Mouse (Mus musculus) limb, embryonic 12.5 days (tissue): ENCODE measurements around the gene Slc20a1. TPM values are rescaled to one million over a fixed set of nuclear protein-coding genes. Genes with fewer than 3 reads are reported as not detected.
A peak's percentile ranks its signal among the peaks of the same experiment; 100 is the strongest.

ENCODE experiments used
- ATAC-seq: fragments of 200-750 bp; cut with Nextera tagmentation; 2 replicates; pipeline ENCODE4 v1.8.0; 2017; ENCODE audit warnings: low read depth, moderate TSS enrichment; ENCODE audit not compliant: insufficient number of reproducible peaks, insufficient read depth, low FRiP score, low TSS enrichment
- H3K27ac ChIP-seq: fragments of 300-500 bp; sonication (generic); 2 replicates; pipeline ENCODE4 v1.5.1; 2016; ENCODE audit warnings: mild to moderate bottlenecking, moderate library complexity
- H3K27me3 ChIP-seq: fragments of 300-500 bp; sonication (generic); 2 replicates; pipeline ENCODE4 v1.6.1; 2016; ENCODE audit warnings: mild to moderate bottlenecking, moderate library complexity
- H3K36me3 ChIP-seq: fragments of 300-500 bp; sonication (generic); 2 replicates; pipeline ENCODE4 v1.6.1; 2016; ENCODE audit warnings: mild to moderate bottlenecking, moderate library complexity
- H3K4me1 ChIP-seq: fragments of 300-500 bp; sonication (generic); replicated peaks from 2 replicates; pipeline ENCODE4 v1.6.1; 2016
- H3K4me2 ChIP-seq: fragments of 300-500 bp; sonication (generic); 2 replicates; pipeline ENCODE4 v1.6.1; 2016; ENCODE audit warnings: mild to moderate bottlenecking, moderate library complexity
- H3K4me3 ChIP-seq: fragments of 300-500 bp; sonication (generic); replicated peaks from 2 replicates; pipeline ENCODE4 v1.5.1; 2016; ENCODE audit warnings: mild to moderate bottlenecking
- H3K9ac ChIP-seq: fragments of 300-500 bp; sonication (generic); replicated peaks from 2 replicates; pipeline ENCODE4 v1.6.1; 2016; ENCODE audit warnings: mild to moderate bottlenecking, moderate library complexity
- H3K9me3 ChIP-seq: fragments of 300-500 bp; sonication (generic); 2 replicates; pipeline ENCODE4 v1.6.1; 2016; ENCODE audit warnings: mild to moderate bottlenecking, moderate library complexity
- WGBS: fragments of 180-500 bp; shearing (Covaris S2); methylation state at CpG from one replicate; pipeline ENCODE4 v1.1.7; 2016; 5-methylcytosine and 5-hydroxymethylcytosine counted together
- polyA plus RNA-seq: library from polyadenylated mRNA; unstranded; fragments of >200 nt; fragmentation: Nextera tagmentation; extraction: Ambion mirVana; gene quantifications from 2 replicates; pipeline ENCODE4 v1.2.1, GENCODE M21; 2016

Gene Slc20a1
- polyA plus RNA-seq, 1 experiment from 2014 or later: 43.9 TPM

- Histone ChIP-seq H3K4me1 (peaks cover 1% of the 10 kb centered on the region; the same call in 1 of the 2 replicates), H3K36me3 (peaks cover 46% of the 10 kb centered on the region), H3K27ac (no peak overlapping the region), H3K27me3 (no peaks in the 10 kb centered on the region), H3K4me2 (no peak overlapping the region), H3K9ac (no peak overlapping the region), H3K9me3 (no peaks in the 10 kb centered on the region), H3K4me3 (no peak overlapping the region)
- ATAC-seq: no peak
- 94% methylated on average over 7 of the region's 7 CpGs for WGBS
Measured at GRCm38 (mm10) chr2:129212566-129212965, 14.0 kb downstream of the Slc20a1 start.

GRCm38 (mm10) chr2:129214774-129215173 lies 16.2 kb downstream of the Slc20a1 start:
- WGBS: 88% methylated on average over 5 of the region's 5 CpGs
- ATAC-seq: peak; percentile 52; the same call in 1 of the 2 replicates

GRCm38 (mm10) chr2:129217612-129218185 lies 19.1 kb downstream of the Slc20a1 start:
- no peaks in the 10 kb centered on the region for H3K9me3 ChIP-seq
- WGBS: 18% methylated on average over 9 of the region's 9 CpGs
- no peak overlapping the region for H3K9ac ChIP-seq
- no peak for ATAC-seq
- H3K4me3 ChIP-seq: no peak overlapping the region
- H3K27me3 ChIP-seq: no peaks in the 10 kb centered on the region
- no peak overlapping the region for H3K4me2 ChIP-seq
- H3K27ac ChIP-seq: 0 out of 2 replicates have a peak overlapping the region, but pooled peaks have one; percentile 17
- H3K36me3 ChIP-seq: no peaks in the 10 kb centered on the region
- peaks cover 7% of the 10 kb centered on the region; the same call in 1 of the 2 replicates for H3K4me1 ChIP-seq

More at GRCm38 (mm10) chr2:129214774-129215173, 16.2 kb downstream of the Slc20a1 start:
- no peaks in the 10 kb centered on the region for H3K9me3 ChIP-seq
- no peak overlapping the region for H3K4me3 ChIP-seq
- H3K36me3 ChIP-seq: peaks cover 25% of the 10 kb centered on the region
- H3K4me1 ChIP-seq: peaks cover 7% of the 10 kb centered on the region; the same call in 1 of the 2 replicates
- H3K4me2 ChIP-seq: no peak overlapping the region
- H3K27ac ChIP-seq: no peak overlapping the region
- no peak overlapping the region for H3K9ac ChIP-seq
- H3K27me3 ChIP-seq: no peaks in the 10 kb centered on the region

- no peak for ATAC-seq
- no peaks in the 10 kb centered on the region for H3K9me3 ChIP-seq
- H3K36me3 ChIP-seq: no peaks in the 10 kb centered on the region
- H3K4me2 ChIP-seq: no peak overlapping the region
- H3K27ac ChIP-seq: no peak overlapping the region
- H3K4me3 ChIP-seq: no peak overlapping the region
- H3K4me1 ChIP-seq: peaks cover 7% of the 10 kb centered on the region; the same call in 1 of the 2 replicates
- WGBS: 77% methylated on average over 4 of the region's 4 CpGs
- no peak overlapping the region for H3K9ac ChIP-seq
- H3K27me3 ChIP-seq: no peaks in the 10 kb centered on the region
Measured at GRCm38 (mm10) chr2:129218537-129219105, 20.1 kb downstream of the Slc20a1 start.

GRCm38 (mm10) chr2:129221097-129221632 lies 22.6 kb downstream of the Slc20a1 start:
- Histone ChIP-seq H3K36me3 (no peaks in the 10 kb centered on the region), H3K27me3 (no peaks in the 10 kb centered on the region), H3K27ac (no peak overlapping the region), H3K4me1 (peaks cover 7% of the 10 kb centered on the region; the same call in 1 of the 2 replicates), H3K9ac (no peak overlapping the region), H3K9me3 (no peaks in the 10 kb centered on the region), H3K4me3 (no peak overlapping the region), H3K4me2 (no peak overlapping the region)
- no peak for ATAC-seq
- WGBS: 76% methylated on average over 9 of the region's 9 CpGs

GRCm38 (mm10) chr2:129224178-129224577 lies 25.6 kb downstream of the Slc20a1 start:
- WGBS: 77% methylated on average over 4 of the region's 4 CpGs
- no peak for ATAC-seq
- no peak overlapping the region for H3K27ac ChIP-seq
- no peaks in the 10 kb centered on the region for H3K9me3 ChIP-seq
- no peak overlapping the region for H3K9ac ChIP-seq
- H3K27me3 ChIP-seq: no peaks in the 10 kb centered on the region
- H3K4me3 ChIP-seq: no peak overlapping the region
- H3K4me2 ChIP-seq: no peak overlapping the region
- H3K4me1 ChIP-seq: no peaks in the 10 kb centered on the region; the same call in 1 of the 2 replicates
- H3K36me3 ChIP-seq: no peaks in the 10 kb centered on the region

- no peaks in the 10 kb centered on the region for H3K27me3 ChIP-seq
- no peak overlapping the region for H3K4me2 ChIP-seq
- no peaks in the 10 kb centered on the region; the same call in 1 of the 2 replicates for H3K4me1 ChIP-seq
- no peaks in the 10 kb centered on the region for H3K9me3 ChIP-seq
- H3K36me3 ChIP-seq: no peaks in the 10 kb centered on the region
- ATAC-seq: no peak
- H3K9ac ChIP-seq: no peak overlapping the region
- H3K4me3 ChIP-seq: no peak overlapping the region
- 91% methylated on average over 17 of the region's 17 CpGs for WGBS
- H3K27ac ChIP-seq: no peak overlapping the region
Measured at GRCm38 (mm10) chr2:129225251-129225819, 26.8 kb downstream of the Slc20a1 start.

GRCm38 (mm10) chr2:129226296-129226851 lies 27.8 kb downstream of the Slc20a1 start:
- H3K9me3 ChIP-seq: no peaks in the 10 kb centered on the region
- H3K27ac ChIP-seq: no peak overlapping the region
- H3K36me3 ChIP-seq: no peaks in the 10 kb centered on the region
- ATAC-seq: no peak
- H3K4me3 ChIP-seq: no peak overlapping the region
- no peak overlapping the region for H3K4me2 ChIP-seq
- H3K9ac ChIP-seq: no peak overlapping the region
- H3K4me1 ChIP-seq: no peaks in the 10 kb centered on the region; the same call in 1 of the 2 replicates
- no peaks in the 10 kb centered on the region for H3K27me3 ChIP-seq
- 68% methylated on average over 11 of the region's 11 CpGs for WGBS

GRCm38 (mm10) chr2:129227011-129227529 lies 28.5 kb downstream of the Slc20a1 start:
- Histone ChIP-seq H3K27me3 (no peaks in the 10 kb centered on the region), H3K36me3 (no peaks in the 10 kb centered on the region), H3K27ac (no peak overlapping the region)

GRCm38 (mm10) chr2:129227709-129228108 lies 29.1 kb downstream of the Slc20a1 start:
- 72% methylated on average over 6 of the region's 7 CpGs for WGBS
- H3K9ac ChIP-seq: no peak overlapping the region
- no peaks in the 10 kb centered on the region; the same call in 1 of the 2 replicates for H3K4me1 ChIP-seq
- no peak overlapping the region for H3K27ac ChIP-seq
- H3K4me3 ChIP-seq: no peak overlapping the region
- H3K36me3 ChIP-seq: no peaks in the 10 kb centered on the region
- no peak overlapping the region for H3K4me2 ChIP-seq
- H3K9me3 ChIP-seq: no peaks in the 10 kb centered on the region
- no peaks in the 10 kb centered on the region for H3K27me3 ChIP-seq
- no peak for ATAC-seq

More at GRCm38 (mm10) chr2:129227011-129227529, 28.5 kb downstream of the Slc20a1 start:
- Histone ChIP-seq H3K4me3 (no peak overlapping the region), H3K9ac (no peak overlapping the region), H3K4me1 (no peaks in the 10 kb centered on the region; the same call in 1 of the 2 replicates), H3K4me2 (no peak overlapping the region), H3K9me3 (no peaks in the 10 kb centered on the region)
- WGBS: 73% methylated on average over 7 of the region's 7 CpGs
- ATAC-seq: no peak

GRCm38 (mm10) chr2:129228571-129228970 lies 30.0 kb downstream of the Slc20a1 start:
- Histone ChIP-seq H3K36me3 (no peaks in the 10 kb centered on the region), H3K27ac (no peak overlapping the region), H3K4me2 (no peak overlapping the region), H3K4me3 (no peak overlapping the region), H3K4me1 (no peaks in the 10 kb centered on the region; the same call in 1 of the 2 replicates), H3K27me3 (no peaks in the 10 kb centered on the region), H3K9me3 (no peaks in the 10 kb centered on the region), H3K9ac (no peak overlapping the region)
- no peak for ATAC-seq
- WGBS: 86% methylated on average over 4 of the region's 4 CpGs
